Mouse (Mus musculus): ENCODE results near the gene Dolk. TPM values are rescaled to one million over a fixed set of nuclear protein-coding genes. Genes with fewer than 3 reads are reported as not detected.
A peak's percentile ranks its signal among the peaks of the same experiment; 100 is the strongest.

The Dolk gene
- polyA plus RNA-seq, 1 experiment from 2014 or later, result 23.9 TPM

DNA sequence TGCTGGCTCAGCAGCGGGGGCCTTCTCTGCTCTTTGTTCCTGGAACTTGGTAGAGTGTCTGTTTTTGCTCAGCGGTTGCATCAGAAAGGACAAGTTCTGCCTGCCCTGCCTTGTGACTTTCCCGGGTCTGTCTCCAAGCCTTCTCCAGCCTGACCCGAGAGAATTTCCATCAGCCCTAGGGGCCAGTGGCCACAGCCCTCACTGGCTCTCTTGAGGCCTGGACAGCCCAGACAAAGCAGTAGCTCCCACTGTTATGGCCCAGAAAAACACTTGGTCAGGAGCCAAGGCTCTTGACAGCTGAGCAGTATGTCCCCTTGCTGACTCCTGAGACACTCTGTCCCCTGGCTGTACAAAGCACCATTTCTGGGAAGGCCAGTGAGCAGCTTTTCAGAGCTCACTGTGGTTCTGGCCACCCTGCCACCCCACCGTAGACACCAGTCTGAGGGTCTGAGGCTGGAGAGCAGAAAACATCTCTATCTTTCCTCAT lies 20.3 kb downstream of the Dolk start, which contains the start of gene Phyhd1:
Gene Phyhd1 (plus strand): TSS at position 437 of the 487 bp plus-strand sequence.
- peak within 1 kb of the TSS; percentile 36 for H3K4me3 ChIP-seq
- H3K36me3 ChIP-seq (replicated peaks), result peaks cover 52% of the 10 kb centered on the region
- 32% methylated on average over 5 of the region's 5 CpGs for WGBS
- no peaks in the 10 kb centered on the region for H3K9me3 ChIP-seq
- peak; percentile 33 for DNase-seq (ENCODE audit: low spot score)
- H3K4me1 ChIP-seq, result peaks cover 35% of the 10 kb centered on the region
- H3K27me3 ChIP-seq (replicated peaks; ENCODE audit: low read depth, poor library complexity, severe bottlenecking), result no peaks in the 10 kb centered on the region
- peak within 1 kb of the TSS; percentile 86 for H3K27ac ChIP-seq (replicated peaks)

DNA sequence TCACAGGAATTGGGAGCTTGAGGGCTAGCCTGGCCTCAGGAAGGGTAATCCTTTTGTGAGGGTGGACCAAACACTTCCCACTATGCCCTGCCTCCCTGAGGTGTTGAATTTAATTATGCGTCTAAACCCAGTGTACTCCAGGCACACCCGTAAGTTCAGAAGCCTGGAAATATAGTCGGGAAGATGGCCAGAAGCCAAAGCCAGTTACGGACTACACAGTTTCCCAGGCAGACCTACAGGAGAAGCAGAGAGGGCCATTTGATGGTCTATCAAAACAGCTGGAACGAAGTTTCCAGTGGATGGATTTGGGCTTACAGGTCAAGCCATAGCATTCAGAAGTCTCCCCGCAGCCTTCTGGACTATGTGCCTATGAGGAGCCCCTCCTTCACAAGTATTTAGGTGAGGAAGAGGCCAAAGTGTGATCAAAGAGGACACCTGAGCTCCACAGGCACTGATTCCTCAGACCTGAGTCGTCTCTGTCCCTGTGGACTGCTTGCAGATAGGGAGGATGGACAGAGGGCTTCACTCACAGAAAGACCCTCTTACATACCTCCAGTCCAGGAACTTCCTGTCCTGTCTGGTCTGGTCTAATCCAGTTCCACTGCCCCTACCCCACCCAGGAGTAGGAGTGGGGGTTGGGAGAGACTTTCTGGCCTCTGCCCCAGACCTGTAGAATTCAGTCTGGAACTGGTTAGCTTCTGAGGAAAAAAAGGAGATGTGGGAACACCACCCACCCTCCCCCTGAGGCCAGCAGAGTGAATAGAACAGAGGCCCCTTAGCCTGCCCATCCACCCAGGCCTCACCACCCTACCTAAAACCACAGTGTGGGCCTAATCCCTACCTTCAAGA lies 21.2 kb downstream of the Dolk start:
- Histone ChIP-seq H3K4me1 (peaks cover 32% of the 10 kb centered on the region), H3K9me3 (no peaks in the 10 kb centered on the region), H3K4me3 (peak overlapping the region; percentile 11; the same call in 1 of the 2 replicates), H3K27ac (replicated peaks) (peak overlapping the region; percentile 86), H3K27me3 (replicated peaks; ENCODE audit: low read depth, poor library complexity, severe bottlenecking) (no peaks in the 10 kb centered on the region), H3K36me3 (replicated peaks) (peaks cover 61% of the 10 kb centered on the region)
- peak; percentile 59 for DNase-seq (ENCODE audit: low spot score)
- 73% methylated on average over 7 of the region's 7 CpGs for WGBS

DNA sequence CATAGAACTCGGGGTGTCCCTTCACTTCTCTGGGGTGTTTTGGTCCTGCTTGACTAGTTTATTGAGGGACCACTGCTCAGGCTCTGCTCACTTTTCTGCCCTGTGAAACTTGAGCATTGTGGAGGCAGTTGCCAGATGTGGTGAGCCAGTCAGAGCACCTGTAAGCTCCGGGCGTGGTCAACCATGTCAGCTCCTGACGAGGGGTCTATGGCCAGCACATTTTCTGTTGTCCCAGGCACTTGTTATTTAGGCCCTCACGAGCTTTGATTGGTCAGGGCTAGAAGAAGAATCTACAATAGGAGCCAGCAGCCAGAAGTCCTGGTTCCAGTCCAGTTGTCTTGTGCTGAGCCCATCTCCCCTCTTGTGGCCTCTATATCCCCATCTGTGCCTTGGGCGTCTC lies 22.3 kb downstream of the Dolk start:
- no peaks in the 10 kb centered on the region for H3K9me3 ChIP-seq
- no peak for DNase-seq (ENCODE audit: low spot score)
- H3K36me3 ChIP-seq (replicated peaks), result peaks cover 72% of the 10 kb centered on the region
- 91% methylated on average over 6 of the region's 6 CpGs for WGBS
- H3K27ac ChIP-seq (replicated peaks), result no peak overlapping the region
- no peaks in the 10 kb centered on the region for H3K27me3 ChIP-seq (replicated peaks; ENCODE audit: low read depth, poor library complexity, severe bottlenecking)
- peaks cover 32% of the 10 kb centered on the region for H3K4me1 ChIP-seq
- H3K4me3 ChIP-seq, result no peak overlapping the region

DNA sequence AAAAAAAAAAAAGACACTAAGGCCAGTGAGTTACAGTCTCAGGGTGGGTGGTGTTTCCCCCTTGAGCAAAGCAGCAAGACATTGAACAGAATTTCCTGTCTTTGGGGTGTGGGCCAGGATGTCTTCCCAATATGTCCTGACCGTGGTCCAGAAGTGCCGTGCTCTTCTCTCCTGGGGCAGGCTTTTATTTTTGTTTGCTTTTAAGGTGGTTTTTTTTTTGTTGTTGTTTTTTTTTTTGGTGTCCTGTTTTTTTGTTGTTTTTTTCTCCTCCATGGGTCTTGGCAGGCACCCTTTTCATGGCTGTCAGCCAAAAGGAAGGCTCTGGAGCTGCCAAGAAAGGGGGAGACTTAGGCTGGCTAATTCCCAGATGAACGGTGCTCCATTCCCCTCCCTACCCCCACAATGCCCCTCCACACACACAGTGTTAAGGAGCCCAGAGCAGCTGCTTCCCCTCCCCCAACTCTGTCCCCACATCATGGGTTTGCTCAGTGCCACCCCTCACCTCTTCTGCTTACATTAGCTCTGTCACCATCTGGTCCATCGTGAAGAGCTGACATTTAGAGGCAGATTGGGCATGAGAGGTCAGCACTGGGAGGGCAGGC lies 23.2 kb downstream of the Dolk start:
- Histone ChIP-seq H3K27ac (replicated peaks) (no peak overlapping the region), H3K36me3 (replicated peaks) (peaks cover 81% of the 10 kb centered on the region), H3K27me3 (replicated peaks; ENCODE audit: low read depth, poor library complexity, severe bottlenecking) (no peaks in the 10 kb centered on the region), H3K4me3 (no peak overlapping the region), H3K9me3 (no peaks in the 10 kb centered on the region), H3K4me1 (peaks cover 32% of the 10 kb centered on the region)
- DNase-seq (ENCODE audit: low spot score), result no peak
- 75% methylated on average over 4 of the region's 4 CpGs for WGBS

GRCm38 (mm10) chr2:30261921-30262839 lies 24.0 kb downstream of the Dolk start:
- 92% methylated on average over 18 of the region's 18 CpGs for WGBS
- peaks cover 31% of the 10 kb centered on the region for H3K4me1 ChIP-seq
- peaks cover 88% of the 10 kb centered on the region for H3K36me3 ChIP-seq (replicated peaks)
- DNase-seq (ENCODE audit: low spot score), result no peak
- H3K27ac ChIP-seq (replicated peaks), result no peak overlapping the region
- H3K9me3 ChIP-seq, result no peaks in the 10 kb centered on the region
- H3K27me3 ChIP-seq (replicated peaks; ENCODE audit: low read depth, poor library complexity, severe bottlenecking), result no peaks in the 10 kb centered on the region
- H3K4me3 ChIP-seq, result no peak overlapping the region

DNA sequence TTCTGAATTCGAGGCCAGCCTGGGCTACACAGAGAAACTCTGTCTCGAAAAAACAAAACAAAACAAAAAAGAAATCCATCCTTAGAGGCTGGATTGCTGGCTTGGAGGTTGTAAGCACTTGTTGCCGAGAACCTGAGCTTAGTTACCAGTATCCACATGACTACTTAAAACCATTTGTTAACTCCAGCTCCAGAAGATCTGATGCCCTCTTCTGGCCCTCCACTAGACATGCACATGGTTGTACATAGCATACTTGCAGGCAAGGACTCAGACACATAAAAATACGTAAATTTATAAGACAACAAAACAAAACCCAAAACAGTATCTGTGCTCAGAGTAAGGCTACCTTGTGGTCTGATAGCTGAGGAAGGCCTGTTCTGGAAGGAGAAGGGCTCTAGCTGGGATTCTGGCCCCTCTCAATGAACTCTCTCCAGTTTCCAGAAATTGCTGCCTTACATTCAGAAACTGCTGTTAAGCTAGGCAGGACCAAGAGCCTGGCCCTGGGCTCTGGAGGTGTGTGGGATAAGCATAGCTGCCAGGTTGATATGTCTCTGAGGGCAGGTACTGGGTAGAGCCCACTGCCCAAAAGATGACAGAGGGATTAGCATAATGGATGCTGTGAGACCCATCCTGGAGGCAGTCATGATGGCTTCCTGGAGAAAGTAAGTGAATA lies 24.9 kb downstream of the Dolk start:
- H3K27ac ChIP-seq (replicated peaks), result no peak overlapping the region
- H3K27me3 ChIP-seq (replicated peaks; ENCODE audit: low read depth, poor library complexity, severe bottlenecking), result no peaks in the 10 kb centered on the region
- no peak for DNase-seq (ENCODE audit: low spot score)
- peaks cover 21% of the 10 kb centered on the region for H3K4me1 ChIP-seq
- 93% methylated on average over 4 of the region's 4 CpGs for WGBS
- H3K36me3 ChIP-seq (replicated peaks), result peaks cover 94% of the 10 kb centered on the region
- no peaks in the 10 kb centered on the region for H3K9me3 ChIP-seq
- H3K4me3 ChIP-seq, result no peak overlapping the region

GRCm38 (mm10) chr2:30259131-30260064 lies 26.7 kb downstream of the Dolk start:
- Histone ChIP-seq H3K27me3 (replicated peaks; ENCODE audit: low read depth, poor library complexity, severe bottlenecking) (no peaks in the 10 kb centered on the region), H3K27ac (replicated peaks) (peak overlapping the region; percentile 61; the same call in 1 of the 2 replicates), H3K36me3 (replicated peaks) (peaks cover 99% of the 10 kb centered on the region), H3K9me3 (no peaks in the 10 kb centered on the region), H3K4me3 (no peak overlapping the region), H3K4me1 (0 out of 2 replicates have a peak, but pooled peaks cover 3% of the 10 kb centered on the region)
- WGBS, result 91% methylated on average over 15 of the region's 15 CpGs
- no peak for DNase-seq (ENCODE audit: low spot score)

DNA sequence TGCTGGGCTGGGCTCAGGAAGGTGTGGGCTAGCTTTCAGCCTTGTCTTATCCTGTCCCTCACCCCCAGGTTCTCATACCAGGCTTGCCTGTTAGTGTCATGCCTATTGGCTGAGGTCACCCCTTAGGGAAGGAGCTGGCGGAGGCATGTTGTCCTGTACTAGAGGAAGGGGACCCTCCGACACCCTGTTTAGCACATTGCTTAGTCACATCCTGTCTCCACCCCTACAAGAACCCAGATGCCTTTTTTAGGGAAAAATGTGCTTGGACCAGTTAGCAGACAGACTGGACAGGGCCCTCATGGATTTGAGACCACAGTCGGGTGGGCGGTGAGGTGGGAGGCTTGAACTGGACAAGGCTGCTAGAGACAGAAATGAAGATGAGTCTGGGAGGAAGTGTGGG lies 27.5 kb downstream of the Dolk start:
- Histone ChIP-seq H3K9me3 (no peaks in the 10 kb centered on the region), H3K36me3 (replicated peaks) (peaks cover 99% of the 10 kb centered on the region), H3K4me3 (no peak overlapping the region), H3K27me3 (replicated peaks; ENCODE audit: low read depth, poor library complexity, severe bottlenecking) (no peaks in the 10 kb centered on the region), H3K4me1 (0 out of 2 replicates have a peak, but pooled peaks cover 3% of the 10 kb centered on the region), H3K27ac (replicated peaks) (no peak overlapping the region)
- WGBS, result 88% methylated on average over 4 of the region's 4 CpGs
- DNase-seq (ENCODE audit: low spot score), result no peak

DNA sequence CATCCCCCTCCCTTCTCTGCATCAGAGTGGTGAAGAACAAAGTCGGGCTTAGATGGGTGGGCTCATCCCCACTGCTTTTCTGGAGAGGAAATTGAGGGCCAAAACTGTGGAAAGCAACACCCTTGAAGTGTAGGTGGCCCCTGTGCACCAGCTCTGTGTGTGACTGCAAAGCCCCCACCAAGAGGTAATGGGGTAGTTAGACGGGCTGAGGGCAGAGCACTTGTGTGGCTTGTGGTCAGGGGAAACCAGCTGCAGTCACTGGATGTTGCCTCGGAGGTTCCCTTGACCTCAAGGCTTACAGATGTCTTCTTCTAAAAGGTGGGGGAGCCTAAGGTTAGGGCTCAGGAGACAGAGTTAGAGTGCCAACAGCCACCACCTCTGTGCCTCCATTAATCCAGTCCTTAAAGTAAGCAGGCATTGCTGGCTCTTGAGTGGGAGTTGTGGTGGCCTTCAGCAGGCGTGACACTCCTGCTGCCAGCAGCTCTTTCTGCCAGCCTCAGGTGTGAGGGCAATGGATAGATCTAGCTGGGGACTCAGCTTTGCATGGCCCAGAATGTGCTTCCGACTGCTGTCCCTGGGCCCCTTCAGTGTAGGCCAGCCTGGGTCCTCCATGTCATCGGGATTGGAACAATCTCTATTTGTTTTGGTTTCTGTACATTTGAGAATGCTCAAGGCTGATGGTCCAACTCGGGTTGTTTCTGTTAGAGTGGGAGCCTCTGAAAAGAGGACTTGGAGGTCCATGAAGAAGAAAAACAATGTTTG lies 28.3 kb downstream of the Dolk start:
- Histone ChIP-seq H3K27ac (replicated peaks) (no peak overlapping the region), H3K36me3 (replicated peaks) (peaks cover 99% of the 10 kb centered on the region), H3K4me1 (no peaks in the 10 kb centered on the region), H3K4me3 (no peak overlapping the region), H3K27me3 (replicated peaks; ENCODE audit: low read depth, poor library complexity, severe bottlenecking) (no peaks in the 10 kb centered on the region), H3K9me3 (no peaks in the 10 kb centered on the region)
- DNase-seq (ENCODE audit: low spot score), result no peak
- WGBS, result 86% methylated on average over 7 of the region's 7 CpGs

DNA sequence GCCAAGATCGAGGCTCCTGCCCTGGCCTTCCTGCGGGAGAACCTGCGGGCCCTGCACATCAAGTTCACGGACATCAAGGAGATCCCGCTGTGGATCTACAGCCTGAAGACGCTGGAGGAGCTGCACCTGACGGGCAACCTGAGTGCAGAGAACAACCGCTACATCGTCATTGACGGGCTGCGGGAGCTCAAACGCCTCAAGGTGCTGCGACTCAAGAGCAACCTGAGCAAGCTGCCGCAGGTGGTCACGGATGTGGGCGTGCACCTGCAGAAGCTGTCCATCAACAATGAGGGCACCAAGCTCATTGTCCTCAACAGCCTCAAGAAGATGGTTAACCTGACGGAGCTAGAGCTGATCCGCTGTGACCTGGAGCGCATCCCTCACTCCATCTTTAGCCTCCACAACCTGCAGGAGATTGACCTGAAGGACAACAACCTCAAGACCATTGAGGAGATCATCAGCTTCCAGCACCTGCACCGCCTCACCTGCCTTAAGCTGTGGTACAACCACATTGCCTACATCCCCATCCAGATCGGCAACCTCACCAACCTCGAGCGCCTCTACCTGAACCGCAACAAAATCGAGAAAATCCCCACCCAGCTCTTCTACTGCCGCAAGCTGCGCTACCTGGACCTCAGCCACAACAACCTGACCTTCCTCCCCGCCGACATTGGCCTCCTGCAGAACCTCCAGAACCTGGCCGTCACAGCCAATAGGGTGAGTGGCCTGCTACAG lies 29.4 kb downstream of the Dolk start:
- DNase-seq (ENCODE audit: low spot score), result no peak
- Histone ChIP-seq H3K36me3 (replicated peaks) (peaks cover 100% of the 10 kb centered on the region), H3K9me3 (no peaks in the 10 kb centered on the region), H3K4me1 (peaks cover 4% of the 10 kb centered on the region), H3K27ac (replicated peaks) (no peak overlapping the region), H3K27me3 (replicated peaks; ENCODE audit: low read depth, poor library complexity, severe bottlenecking) (no peaks in the 10 kb centered on the region), H3K4me3 (no peak overlapping the region)
- WGBS, result 96% methylated on average over 30 of the region's 30 CpGs
